Mouse (Mus musculus): ENCODE measurements around the gene Apol9a.

GRCm38 (mm10) chr15:77368148-77368547, 42.8 kb downstream of the Apol9a start:
- peak; percentile 80 to 95 (median 88) for TF ChIP-seq CTCF (IDR thresholded peaks at IDR 0.05 in 2 of 3, conservative IDR thresholded peaks at IDR 0.05 in 1 of 3; ENCODE audit: control insufficient read depth in 1 of 3, insufficient read depth in 1 of 3, low read depth in 2 of 3, low read length in 3 of 3, poor library complexity in 1 of 3, severe bottlenecking in 1 of 3)
- no peak for TF ChIP-seq POLR2A (IDR thresholded peaks at IDR 0.05; ENCODE audit: control insufficient read depth in 1 of 2, insufficient read depth in 1 of 2, low read depth in 1 of 2, low read length in 2 of 2, poor library complexity in 1 of 2)
- TF ChIP-seq SMC3 (IDR thresholded peaks at IDR 0.05; ENCODE audit: low read depth, low read length), result peak; percentile 56
- no peak for TF ChIP-seq POLR2AphosphoS5 (IDR thresholded peaks at IDR 0.05; ENCODE audit: borderline replicate concordance, low read depth, low read length)
- TF ChIP-seq USF2 (IDR thresholded peaks at IDR 0.05; ENCODE audit: borderline replicate concordance in 1 of 2, insufficient read depth in 1 of 2, low read depth in 1 of 2, low read length in 2 of 2), result no peak
